Mouse (Mus musculus): ENCODE data around the gene Ccdc47. TPM values are rescaled to one million over a fixed set of nuclear protein-coding genes. Genes with fewer than 3 reads are reported as not detected.
"Not testable (repeated sequence)": the region's sequence is repeated elsewhere in the genome, so short reads cannot be mapped to it uniquely, and the experiment has no call there.

The Ccdc47 gene
- polyA plus RNA-seq, 1 experiment from 2014 or later: 44.2 TPM

- H3K36me3 ChIP-seq (ENCODE audit: control insufficient read depth, insufficient read depth): peaks cover 31% of the 10 kb centered on the region
- no peaks in the 10 kb centered on the region for H3K9me3 ChIP-seq (replicated peaks; ENCODE audit: control insufficient read depth, low read length)
- 42% methylated on average over 5 of the region's 5 CpGs for WGBS (ENCODE audit: insufficient replicate concordance)
- H3K4me1 ChIP-seq (ENCODE audit: control insufficient read depth, low read depth, low read length): peaks cover 18% of the 10 kb centered on the region
- 0 out of 2 replicates have a peak within 1 kb of the TSS, but pooled peaks have one; percentile 26 for H3K27ac ChIP-seq (ENCODE audit: low read length)
- no peak within 1 kb of the TSS for H3K4me2 ChIP-seq (ENCODE audit: low read depth, low read length)
- no peak for ATAC-seq (ENCODE audit: low read depth)
- no peak within 1 kb of the TSS for H3K4me3 ChIP-seq (ENCODE audit: low read depth, low read length)
- H3K9ac ChIP-seq (ENCODE audit: low read depth, low read length): no peak within 1 kb of the TSS
- no peaks in the 10 kb centered on the region for H3K27me3 ChIP-seq (ENCODE audit: control insufficient read depth, insufficient read depth, low read depth, low read length)
These were observed 14.1 kb downstream of the Ccdc47 start, which contains the start of gene Strada for GRCm38 (mm10) chr11:106202123-106202465. TSS of gene Strada (minus strand) at chr11:106202168.

- 0 out of 2 replicates have a peak overlapping the region, but pooled peaks have one; percentile 26 for H3K27ac ChIP-seq (ENCODE audit: low read length)
- no peaks in the 10 kb centered on the region for H3K9me3 ChIP-seq (replicated peaks; ENCODE audit: control insufficient read depth, low read length)
- WGBS (ENCODE audit: insufficient replicate concordance): 59% methylated on average over 19 of the region's 19 CpGs
- no peaks in the 10 kb centered on the region for H3K27me3 ChIP-seq (ENCODE audit: control insufficient read depth, insufficient read depth, low read depth, low read length)
- no peak overlapping the region for H3K4me3 ChIP-seq (ENCODE audit: low read depth, low read length)
- peaks cover 18% of the 10 kb centered on the region for H3K4me1 ChIP-seq (ENCODE audit: control insufficient read depth, low read depth, low read length)
- ATAC-seq (ENCODE audit: low read depth): peak; percentile 45; the same call in 1 of the 2 replicates
- H3K36me3 ChIP-seq (ENCODE audit: control insufficient read depth, insufficient read depth): peaks cover 26% of the 10 kb centered on the region
- no peak overlapping the region for H3K9ac ChIP-seq (ENCODE audit: low read depth, low read length)
- no peak overlapping the region for H3K4me2 ChIP-seq (ENCODE audit: low read depth, low read length)
These were observed 14.6 kb downstream of the Ccdc47 start for GRCm38 (mm10) chr11:106201337-106202122.

GRCm38 (mm10) chr11:106200756-106201155 lies 15.4 kb downstream of the Ccdc47 start:
- Histone ChIP-seq H3K36me3 (ENCODE audit: control insufficient read depth, insufficient read depth) (peaks cover 25% of the 10 kb centered on the region), H3K27me3 (ENCODE audit: control insufficient read depth, insufficient read depth, low read depth, low read length) (no peaks in the 10 kb centered on the region), H3K4me3 (ENCODE audit: low read depth, low read length) (no peak overlapping the region), H3K4me2 (ENCODE audit: low read depth, low read length) (no peak overlapping the region), H3K9me3 (replicated peaks; ENCODE audit: control insufficient read depth, low read length) (no peaks in the 10 kb centered on the region), H3K9ac (ENCODE audit: low read depth, low read length) (no peak overlapping the region), H3K4me1 (ENCODE audit: control insufficient read depth, low read depth, low read length) (peaks cover 18% of the 10 kb centered on the region), H3K27ac (ENCODE audit: low read length) (no peak overlapping the region)
- ATAC-seq (ENCODE audit: low read depth): no peak
- WGBS (ENCODE audit: insufficient replicate concordance): 37% methylated on average over 6 of the region's 6 CpGs

GRCm38 (mm10) chr11:106199997-106200396 lies 16.1 kb downstream of the Ccdc47 start:
- Histone ChIP-seq H3K4me1 (ENCODE audit: control insufficient read depth, low read depth, low read length) (peaks cover 19% of the 10 kb centered on the region), H3K36me3 (ENCODE audit: control insufficient read depth, insufficient read depth) (peaks cover 25% of the 10 kb centered on the region)
- ATAC-seq (ENCODE audit: low read depth); H3K4me3 ChIP-seq (ENCODE audit: low read depth, low read length); H3K9me3 ChIP-seq (replicated peaks; ENCODE audit: control insufficient read depth, low read length); H3K9ac ChIP-seq (ENCODE audit: low read depth, low read length); H3K4me2 ChIP-seq (ENCODE audit: low read depth, low read length); H3K27ac ChIP-seq (ENCODE audit: low read length); H3K27me3 ChIP-seq (ENCODE audit: control insufficient read depth, insufficient read depth, low read depth, low read length): not testable (repeated sequence)
- 83% methylated on average over 7 of the region's 7 CpGs for WGBS (ENCODE audit: insufficient replicate concordance)

- H3K27ac ChIP-seq (ENCODE audit: low read length): no peak overlapping the region
- no peak overlapping the region for H3K9ac ChIP-seq (ENCODE audit: low read depth, low read length)
- no peak overlapping the region for H3K4me2 ChIP-seq (ENCODE audit: low read depth, low read length)
- ATAC-seq (ENCODE audit: low read depth): no peak
- 41% methylated on average over 4 of the region's 4 CpGs for WGBS (ENCODE audit: insufficient replicate concordance)
- H3K4me1 ChIP-seq (ENCODE audit: control insufficient read depth, low read depth, low read length): peaks cover 30% of the 10 kb centered on the region
- H3K27me3 ChIP-seq (ENCODE audit: control insufficient read depth, insufficient read depth, low read depth, low read length): no peaks in the 10 kb centered on the region
- no peaks in the 10 kb centered on the region for H3K9me3 ChIP-seq (replicated peaks; ENCODE audit: control insufficient read depth, low read length)
- H3K4me3 ChIP-seq (ENCODE audit: low read depth, low read length): no peak overlapping the region
- H3K36me3 ChIP-seq (ENCODE audit: control insufficient read depth, insufficient read depth): peaks cover 16% of the 10 kb centered on the region
These were observed 17.9 kb downstream of the Ccdc47 start for GRCm38 (mm10) chr11:106198277-106198676.

- no peak overlapping the region; the same call in 1 of the 2 replicates for H3K27ac ChIP-seq (ENCODE audit: low read length)
- H3K9ac ChIP-seq (ENCODE audit: low read depth, low read length): no peak overlapping the region
- no peaks in the 10 kb centered on the region for H3K27me3 ChIP-seq (ENCODE audit: control insufficient read depth, insufficient read depth, low read depth, low read length)
- H3K36me3 ChIP-seq (ENCODE audit: control insufficient read depth, insufficient read depth): peaks cover 10% of the 10 kb centered on the region
- H3K4me3 ChIP-seq (ENCODE audit: low read depth, low read length): no peak overlapping the region
- H3K4me1 ChIP-seq (ENCODE audit: control insufficient read depth, low read depth, low read length): peaks cover 31% of the 10 kb centered on the region
- ATAC-seq (ENCODE audit: low read depth): no peak
- no peak overlapping the region for H3K4me2 ChIP-seq (ENCODE audit: low read depth, low read length)
- no peaks in the 10 kb centered on the region for H3K9me3 ChIP-seq (replicated peaks; ENCODE audit: control insufficient read depth, low read length)
These were observed 20.8 kb downstream of the Ccdc47 start for GRCm38 (mm10) chr11:106195341-106195740.

GRCm38 (mm10) chr11:106194891-106195290 lies 21.3 kb downstream of the Ccdc47 start:
- H3K27ac ChIP-seq (ENCODE audit: low read length): no peak overlapping the region
- no peak for ATAC-seq (ENCODE audit: low read depth)
- peaks cover 31% of the 10 kb centered on the region for H3K4me1 ChIP-seq (ENCODE audit: control insufficient read depth, low read depth, low read length)
- H3K4me3 ChIP-seq (ENCODE audit: low read depth, low read length): no peak overlapping the region
- peaks cover 10% of the 10 kb centered on the region for H3K36me3 ChIP-seq (ENCODE audit: control insufficient read depth, insufficient read depth)
- no peak overlapping the region for H3K4me2 ChIP-seq (ENCODE audit: low read depth, low read length)
- no peaks in the 10 kb centered on the region for H3K27me3 ChIP-seq (ENCODE audit: control insufficient read depth, insufficient read depth, low read depth, low read length)
- WGBS (ENCODE audit: insufficient replicate concordance): 85% methylated on average over 7 of the region's 7 CpGs
- no peak overlapping the region for H3K9ac ChIP-seq (ENCODE audit: low read depth, low read length)
- no peaks in the 10 kb centered on the region for H3K9me3 ChIP-seq (replicated peaks; ENCODE audit: control insufficient read depth, low read length)

GRCm38 (mm10) chr11:106194155-106194541 lies 22.0 kb downstream of the Ccdc47 start:
- Histone ChIP-seq H3K4me2 (ENCODE audit: low read depth, low read length) (peak overlapping the region; percentile 86), H3K27me3 (ENCODE audit: control insufficient read depth, insufficient read depth, low read depth, low read length) (no peaks in the 10 kb centered on the region), H3K9ac (ENCODE audit: low read depth, low read length) (peak overlapping the region; percentile 83), H3K36me3 (ENCODE audit: control insufficient read depth, insufficient read depth) (peaks cover 10% of the 10 kb centered on the region), H3K4me1 (ENCODE audit: control insufficient read depth, low read depth, low read length) (peaks cover 31% of the 10 kb centered on the region), H3K4me3 (ENCODE audit: low read depth, low read length) (peak overlapping the region; percentile 81), H3K27ac (ENCODE audit: low read length) (peak overlapping the region; percentile 93), H3K9me3 (replicated peaks; ENCODE audit: control insufficient read depth, low read length) (no peaks in the 10 kb centered on the region)
- 33% methylated on average over 3 of the region's 3 CpGs for WGBS (ENCODE audit: insufficient replicate concordance)
- no peak for ATAC-seq (ENCODE audit: low read depth)

GRCm38 (mm10) chr11:106193371-106194154 lies 22.6 kb downstream of the Ccdc47 start:
- WGBS (ENCODE audit: insufficient replicate concordance): under 1% methylated on average over 44 of the region's 44 CpGs
- Histone ChIP-seq H3K4me1 (ENCODE audit: control insufficient read depth, low read depth, low read length) (peaks cover 28% of the 10 kb centered on the region), H3K9me3 (replicated peaks; ENCODE audit: control insufficient read depth, low read length) (no peaks in the 10 kb centered on the region), H3K4me3 (ENCODE audit: low read depth, low read length) (peak overlapping the region; percentile 81), H3K9ac (ENCODE audit: low read depth, low read length) (peak overlapping the region; percentile 85), H3K4me2 (ENCODE audit: low read depth, low read length) (peak overlapping the region; percentile 90), H3K27me3 (ENCODE audit: control insufficient read depth, insufficient read depth, low read depth, low read length) (no peaks in the 10 kb centered on the region), H3K36me3 (ENCODE audit: control insufficient read depth, insufficient read depth) (peaks cover 10% of the 10 kb centered on the region), H3K27ac (ENCODE audit: low read length) (peak overlapping the region; percentile 95)
- ATAC-seq (ENCODE audit: low read depth): peak; percentile 95
